Mouse (Mus musculus) hindbrain, embryonic 12.5 days (tissue): Measurements from ENCODE around the gene Zfp644. TPM values are rescaled to one million over a fixed set of nuclear protein-coding genes. Genes with fewer than 3 reads are reported as not detected.

Experiments
- ATAC-seq: fragments of 200-750 bp; cut with Nextera tagmentation; 2 replicates; pipeline ENCODE4 v1.8.0; 2017; ENCODE audit warnings: moderate TSS enrichment; ENCODE audit not compliant: low FRiP score
- H3K27ac ChIP-seq: fragments of 300-500 bp; sonication (generic); 2 replicates; pipeline ENCODE4 v1.5.1; 2016; ENCODE audit warnings: mild to moderate bottlenecking
- H3K27me3 ChIP-seq: fragments of 300-500 bp; sonication (generic); 2 replicates; pipeline ENCODE4 v1.6.1; 2016; ENCODE audit warnings: mild to moderate bottlenecking
- H3K36me3 ChIP-seq: fragments of 300-500 bp; sonication (generic); 2 replicates; pipeline ENCODE4 v1.6.1; 2016; ENCODE audit warnings: mild to moderate bottlenecking
- H3K4me1 ChIP-seq: fragments of 300-500 bp; sonication (generic); 2 replicates; pipeline ENCODE4 v1.6.1; 2016
- H3K4me2 ChIP-seq: fragments of 300-500 bp; sonication (generic); replicated peaks from 2 replicates; pipeline ENCODE4 v1.6.1; 2016; ENCODE audit warnings: mild to moderate bottlenecking
- H3K4me3 ChIP-seq: fragments of 300-500 bp; sonication (generic); 2 replicates; pipeline ENCODE4 v1.5.1; 2016; ENCODE audit warnings: mild to moderate bottlenecking
- H3K9ac ChIP-seq: fragments of 300-500 bp; sonication (generic); 2 replicates; pipeline ENCODE4 v1.6.1; 2016; ENCODE audit warnings: mild to moderate bottlenecking, moderate library complexity
- H3K9me3 ChIP-seq: fragments of 300-500 bp; sonication (generic); replicated peaks from 2 replicates; pipeline ENCODE4 v1.6.1; 2016; ENCODE audit warnings: mild to moderate bottlenecking
- WGBS: fragments of 180-500 bp; shearing (Covaris S2); methylation state at CpG from one replicate; pipeline ENCODE4 v1.1.7; 2016; 5-methylcytosine and 5-hydroxymethylcytosine counted together
- polyA plus RNA-seq: library from polyadenylated mRNA; unstranded; fragments of >200 nt; fragmentation: Nextera tagmentation; extraction: Ambion mirVana; gene quantifications from 2 replicates; pipeline ENCODE4 v1.2.1, GENCODE M21; 2016

Zfp644 gene
- 79.2 and 82.9 TPM in 2 replicates for polyA plus RNA-seq

DNA sequence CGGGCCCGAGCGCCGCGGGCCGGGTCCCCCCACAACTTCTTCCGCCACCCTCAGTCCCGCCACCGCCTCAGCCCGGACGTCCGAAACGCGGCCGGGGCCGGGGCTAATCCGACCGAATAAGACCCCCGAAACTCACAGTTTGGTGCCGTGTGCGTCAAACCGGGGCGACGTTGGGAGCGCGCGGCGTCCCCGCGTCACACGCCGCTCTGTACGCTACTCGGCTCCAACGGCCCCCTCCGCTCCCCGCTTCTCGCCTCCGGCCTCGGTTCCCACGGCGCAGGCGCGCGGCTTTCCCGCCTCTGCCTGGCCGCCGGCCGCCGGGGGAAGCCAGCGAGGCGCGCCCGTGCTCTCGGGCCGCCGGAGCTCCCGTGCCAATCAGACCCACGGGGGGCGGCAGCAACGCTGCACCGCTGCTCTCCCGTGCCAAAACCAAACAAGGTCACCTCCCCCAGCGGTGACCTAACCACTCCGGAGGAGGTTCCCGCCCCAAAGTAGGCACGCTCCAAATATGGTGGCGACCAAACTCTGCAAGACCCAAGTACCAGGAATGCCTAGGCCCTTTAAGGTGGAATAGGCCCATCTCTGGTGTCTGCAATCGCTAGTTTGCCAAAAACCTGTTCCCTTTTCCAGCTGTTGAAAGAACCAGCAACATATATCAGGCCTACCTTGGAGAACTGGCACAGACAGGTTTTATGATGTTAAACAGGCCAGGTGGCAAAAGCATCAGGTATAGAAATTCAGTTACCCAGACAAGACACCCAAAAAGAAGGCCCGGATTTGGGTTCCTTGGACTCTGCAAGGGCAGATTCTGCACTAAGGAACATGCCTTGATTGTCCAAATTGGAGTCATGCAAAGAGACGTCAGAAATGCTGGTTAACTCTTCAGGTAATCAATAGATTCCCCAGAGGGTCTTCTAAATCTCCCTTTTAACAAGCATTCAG is at the start of gene Zfp644:
Zfp644 (minus strand) TSS at position 892 of the 942 bp plus-strand sequence.
- H3K27ac ChIP-seq: peak within 1 kb of the TSS; percentile 98
- H3K9me3 ChIP-seq: no peaks in the 10 kb centered on the region
- peaks cover 25% of the 10 kb centered on the region for H3K4me1 ChIP-seq
- 2% methylated on average over 71 of the region's 71 CpGs for WGBS
- peak within 1 kb of the TSS; percentile 68 for H3K4me2 ChIP-seq
- peak within 1 kb of the TSS; percentile 83 for H3K4me3 ChIP-seq
- ATAC-seq: peak; percentile 96
- H3K27me3 ChIP-seq: no peaks in the 10 kb centered on the region
- H3K9ac ChIP-seq: peak within 1 kb of the TSS; percentile 92
- no peaks in the 10 kb centered on the region for H3K36me3 ChIP-seq

- no peak for ATAC-seq
- peaks cover 3% of the 10 kb centered on the region; the same call in 1 of the 2 replicates for H3K4me1 ChIP-seq
- H3K27ac ChIP-seq: no peak overlapping the region
- no peaks in the 10 kb centered on the region for H3K27me3 ChIP-seq
- H3K4me3 ChIP-seq: no peak overlapping the region
- H3K4me2 ChIP-seq: no peak overlapping the region
- no peak overlapping the region for H3K9ac ChIP-seq
- no peaks in the 10 kb centered on the region for H3K9me3 ChIP-seq
- no peaks in the 10 kb centered on the region for H3K36me3 ChIP-seq
- 22% methylated on average over 6 of the region's 6 CpGs for WGBS
Observed at GRCm38 (mm10) chr5:106739716-106740115, 42.6 kb upstream of the Zfp644 start.

- Histone ChIP-seq H3K4me2 (no peak overlapping the region), H3K36me3 (no peaks in the 10 kb centered on the region), H3K4me1 (no peaks in the 10 kb centered on the region), H3K9ac (no peak overlapping the region), H3K4me3 (no peak overlapping the region), H3K27ac (no peak overlapping the region), H3K27me3 (no peaks in the 10 kb centered on the region), H3K9me3 (no peaks in the 10 kb centered on the region)
- ATAC-seq: no peak
- WGBS: 88% methylated on average over 3 of the region's 3 CpGs
Observed at GRCm38 (mm10) chr5:106723487-106723886, 26.4 kb upstream of the Zfp644 start.

DNA sequence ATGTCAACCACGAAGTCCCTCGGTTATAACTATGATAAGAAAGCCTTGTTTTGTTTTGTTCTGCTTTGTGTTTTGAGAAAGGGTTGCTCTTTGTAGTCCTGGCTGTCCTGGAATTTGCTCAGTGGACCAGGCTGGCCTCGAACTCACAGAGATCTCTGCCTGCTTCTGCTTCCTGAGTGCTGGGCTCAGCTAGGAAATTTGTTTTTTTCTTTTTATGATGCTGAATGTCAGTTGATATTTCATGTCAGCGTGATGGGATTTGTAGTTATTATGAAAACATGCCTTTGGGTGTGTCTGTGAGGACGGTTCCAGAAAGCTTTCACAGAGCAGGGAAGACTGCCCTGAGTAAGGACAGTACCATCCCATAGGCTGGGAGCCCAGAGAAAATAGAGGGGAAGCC is 25.7 kb upstream of the Zfp644 start:
- no peak for ATAC-seq

GRCm38 (mm10) chr5:106711870-106712277 is 14.8 kb upstream of the Zfp644 start:
- no peaks in the 10 kb centered on the region for H3K9me3 ChIP-seq
- 0 out of 2 replicates have a peak overlapping the region, but pooled peaks have one; percentile 18 for H3K9ac ChIP-seq
- peaks cover 12% of the 10 kb centered on the region for H3K4me1 ChIP-seq
- no peak overlapping the region for H3K4me3 ChIP-seq
- WGBS: 30% methylated on average over 3 of the region's 3 CpGs
- H3K27me3 ChIP-seq: no peaks in the 10 kb centered on the region; the same call in 1 of the 2 replicates
- no peaks in the 10 kb centered on the region for H3K36me3 ChIP-seq
- no peak overlapping the region for H3K4me2 ChIP-seq
- no peak overlapping the region for H3K27ac ChIP-seq
- ATAC-seq: no peak

More for the DNA sequence above, 25.7 kb upstream of the Zfp644 start:
- Histone ChIP-seq H3K27ac (no peak overlapping the region), H3K36me3 (no peaks in the 10 kb centered on the region), H3K9ac (no peak overlapping the region), H3K4me2 (no peak overlapping the region), H3K27me3 (no peaks in the 10 kb centered on the region), H3K4me1 (no peaks in the 10 kb centered on the region), H3K4me3 (no peak overlapping the region), H3K9me3 (no peaks in the 10 kb centered on the region)
- WGBS: 79% methylated on average over 5 of the region's 5 CpGs

GRCm38 (mm10) chr5:106711220-106711726 is 14.2 kb upstream of the Zfp644 start:
- ATAC-seq: no peak
- no peaks in the 10 kb centered on the region for H3K36me3 ChIP-seq
- WGBS: 75% methylated on average over 5 of the region's 5 CpGs
- no peaks in the 10 kb centered on the region for H3K9me3 ChIP-seq
- no peak overlapping the region for H3K27ac ChIP-seq
- H3K4me1 ChIP-seq: peaks cover 12% of the 10 kb centered on the region
- no peaks in the 10 kb centered on the region for H3K27me3 ChIP-seq
- H3K4me3 ChIP-seq: no peak overlapping the region
- H3K9ac ChIP-seq: no peak overlapping the region
- H3K4me2 ChIP-seq: no peak overlapping the region

DNA sequence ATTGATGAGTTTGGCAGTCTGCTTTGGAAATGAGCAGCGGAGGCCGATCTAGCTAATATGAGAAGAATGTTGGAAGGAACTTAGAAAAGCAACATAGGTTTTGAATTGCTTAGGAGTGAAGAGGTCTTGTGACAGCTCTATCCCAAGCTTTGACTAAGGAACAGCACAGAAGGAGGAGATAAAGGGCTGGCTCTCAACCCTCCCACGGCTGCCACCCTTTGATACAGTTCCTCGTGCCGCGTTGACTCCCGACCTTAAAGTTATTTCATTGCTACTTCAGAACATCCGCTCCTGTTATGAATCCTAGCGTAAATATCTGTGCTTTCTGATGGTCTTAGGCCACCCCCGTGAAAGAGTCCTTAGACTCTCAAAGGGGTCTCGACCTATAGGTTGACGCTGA is 13.5 kb upstream of the Zfp644 start:
- Histone ChIP-seq H3K27ac (no peak overlapping the region), H3K9ac (no peak overlapping the region), H3K9me3 (no peaks in the 10 kb centered on the region), H3K4me3 (no peak overlapping the region), H3K27me3 (no peaks in the 10 kb centered on the region), H3K36me3 (no peaks in the 10 kb centered on the region), H3K4me1 (peaks cover 12% of the 10 kb centered on the region), H3K4me2 (no peak overlapping the region)
- ATAC-seq: no peak
- 77% methylated on average over 12 of the region's 12 CpGs for whole genome bisulfite sequencing

DNA sequence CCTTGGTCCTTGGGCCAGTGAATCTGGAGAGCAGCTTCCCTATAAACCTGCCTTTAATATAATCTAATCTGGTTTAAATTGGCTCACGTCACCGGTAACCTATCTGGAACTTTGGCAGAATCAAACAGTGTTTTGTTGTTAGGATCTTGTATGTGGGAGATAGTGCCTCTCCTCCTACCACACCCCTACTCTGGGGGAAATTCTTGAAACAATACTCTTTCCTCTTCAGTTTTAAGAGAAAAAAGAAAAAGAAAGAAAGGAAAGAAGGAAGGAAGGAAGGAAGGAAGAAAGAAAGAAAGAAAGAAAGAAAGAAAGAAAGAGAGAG is 13.0 kb upstream of the Zfp644 start:
- no peaks in the 10 kb centered on the region for H3K9me3 ChIP-seq
- no peak for ATAC-seq
- H3K4me3 ChIP-seq: no peak overlapping the region
- H3K27me3 ChIP-seq: no peaks in the 10 kb centered on the region
- H3K4me2 ChIP-seq: no peak overlapping the region
- peaks cover 12% of the 10 kb centered on the region for H3K4me1 ChIP-seq
- no peak overlapping the region for H3K27ac ChIP-seq
- H3K9ac ChIP-seq: no peak overlapping the region
- WGBS: 55% methylated on average over 2 of the region's 2 CpGs
- no peaks in the 10 kb centered on the region for H3K36me3 ChIP-seq

GRCm38 (mm10) chr5:106709388-106710084 is 12.4 kb upstream of the Zfp644 start:
- no peaks in the 10 kb centered on the region for H3K9me3 ChIP-seq
- no peak for ATAC-seq
- H3K27ac ChIP-seq: no peak overlapping the region
- H3K4me3 ChIP-seq: no peak overlapping the region
- no peak overlapping the region for H3K4me2 ChIP-seq
- no peaks in the 10 kb centered on the region for H3K27me3 ChIP-seq
- peaks cover 12% of the 10 kb centered on the region for H3K4me1 ChIP-seq
- WGBS: 44% methylated on average over 11 of the region's 11 CpGs
- no peak overlapping the region for H3K9ac ChIP-seq
- no peaks in the 10 kb centered on the region for H3K36me3 ChIP-seq

DNA sequence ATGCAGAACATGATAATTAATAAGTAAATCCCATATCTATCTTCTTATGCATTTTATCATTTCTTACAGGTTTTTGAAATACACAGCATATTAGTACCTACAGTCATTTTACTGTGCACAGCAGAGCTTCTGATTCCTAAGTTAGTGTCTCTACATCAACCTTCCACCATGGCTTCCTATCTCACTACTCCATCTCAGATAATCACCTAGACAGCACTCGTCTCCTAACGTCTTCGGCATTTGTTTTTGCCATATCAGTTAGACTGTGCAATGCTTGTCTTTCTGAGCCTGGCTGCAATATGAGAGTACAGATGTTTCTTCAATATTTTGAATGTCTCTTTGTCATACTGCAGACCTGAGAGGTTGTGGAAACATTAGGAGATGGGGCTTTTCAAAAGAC is 9.3 kb upstream of the Zfp644 start:
- Histone ChIP-seq H3K4me1 (peaks cover 2% of the 10 kb centered on the region; the same call in 1 of the 2 replicates), H3K9ac (no peak overlapping the region), H3K4me3 (no peak overlapping the region), H3K27me3 (no peaks in the 10 kb centered on the region), H3K36me3 (no peaks in the 10 kb centered on the region), H3K4me2 (no peak overlapping the region), H3K27ac (no peak overlapping the region), H3K9me3 (peaks cover 5% of the 10 kb centered on the region)
- 92% methylated on average over 3 of the region's 3 CpGs for WGBS
- no peak for ATAC-seq

GRCm38 (mm10) chr5:106705162-106705561 is 8.1 kb upstream of the Zfp644 start:
- no peak for ATAC-seq
- Histone ChIP-seq H3K4me1 (no peaks in the 10 kb centered on the region; the same call in 1 of the 2 replicates), H3K9me3 (peaks cover 5% of the 10 kb centered on the region), H3K27me3 (no peaks in the 10 kb centered on the region), H3K4me2 (no peak overlapping the region), H3K4me3 (no peak overlapping the region), H3K9ac (no peak overlapping the region), H3K27ac (no peak overlapping the region), H3K36me3 (no peaks in the 10 kb centered on the region)
- WGBS: 88% methylated on average over 5 of the region's 5 CpGs

GRCm38 (mm10) chr5:106695681-106696395 is 1.2 kb downstream of the Zfp644 start:
- H3K27ac ChIP-seq: peak overlapping the region; percentile 98
- H3K36me3 ChIP-seq: no peaks in the 10 kb centered on the region
- H3K9me3 ChIP-seq: no peaks in the 10 kb centered on the region
- peaks cover 25% of the 10 kb centered on the region for H3K4me1 ChIP-seq
- H3K27me3 ChIP-seq: no peaks in the 10 kb centered on the region
- WGBS: under 1% methylated on average over 62 of the region's 63 CpGs
- peak; percentile 92 for ATAC-seq
- H3K9ac ChIP-seq: peak overlapping the region; percentile 92
- peak overlapping the region; percentile 68 for H3K4me2 ChIP-seq
- H3K4me3 ChIP-seq: peak overlapping the region; percentile 83
